Mouse (Mus musculus): Measurements from ENCODE around the gene Zfp688.
A peak's percentile ranks its signal among the peaks of the same experiment; 100 is the strongest.
"Not testable (repeated sequence)": the region's sequence is repeated elsewhere in the genome, so short reads cannot be mapped to it uniquely, and the experiment has no call there.

The Zfp688 gene

GRCm38 (mm10) chr7:127421388-127422191 is at the start of gene Zfp688:
Gene Zfp688, minus strand, starts transcription at chr7:127422068.
- peak; percentile 97 for DNase-seq

GRCm38 (mm10) chr7:127471646-127472010 is 49.8 kb upstream of the Zfp688 start:
- no peak for DNase-seq

GRCm38 (mm10) chr7:127470743-127471645 is 49.1 kb upstream of the Zfp688 start:
- DNase-seq = peak; percentile 92

- peak; percentile 54 for DNase-seq
Observed at GRCm38 (mm10) chr7:127470011-127470715, 48.3 kb upstream of the Zfp688 start.

- no peak for DNase-seq
Observed at GRCm38 (mm10) chr7:127466606-127467005, 44.7 kb upstream of the Zfp688 start.

GRCm38 (mm10) chr7:127465670-127466069 is 43.8 kb upstream of the Zfp688 start:
- DNase-seq = not testable (repeated sequence)

DNA sequence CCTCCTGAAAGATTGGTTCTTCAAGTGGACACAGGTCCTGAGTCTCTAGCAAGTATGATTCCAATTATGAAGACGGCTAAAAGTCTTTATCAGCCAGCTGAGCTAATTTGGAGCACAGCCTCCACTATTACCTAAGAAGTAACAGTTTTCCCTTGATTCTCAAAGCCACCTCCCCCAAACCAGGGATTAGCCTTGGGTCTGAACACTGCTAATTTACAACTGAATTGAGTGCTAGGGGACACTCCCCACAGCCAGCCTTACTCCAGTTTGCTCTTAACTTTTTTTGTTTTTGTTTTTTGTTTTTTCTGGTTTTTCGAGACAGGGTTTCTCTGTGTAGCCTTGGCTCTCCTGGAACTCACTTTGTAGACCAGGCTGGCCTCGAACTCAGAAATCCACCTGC is 43.3 kb upstream of the Zfp688 start:
- no peak for DNase-seq

GRCm38 (mm10) chr7:127459311-127459710 is 37.4 kb upstream of the Zfp688 start, which contains the start of gene Prr14:
Gene Prr14, plus strand, starts transcription at chr7:127459611.
- DNase-seq = not testable (repeated sequence)

DNA sequence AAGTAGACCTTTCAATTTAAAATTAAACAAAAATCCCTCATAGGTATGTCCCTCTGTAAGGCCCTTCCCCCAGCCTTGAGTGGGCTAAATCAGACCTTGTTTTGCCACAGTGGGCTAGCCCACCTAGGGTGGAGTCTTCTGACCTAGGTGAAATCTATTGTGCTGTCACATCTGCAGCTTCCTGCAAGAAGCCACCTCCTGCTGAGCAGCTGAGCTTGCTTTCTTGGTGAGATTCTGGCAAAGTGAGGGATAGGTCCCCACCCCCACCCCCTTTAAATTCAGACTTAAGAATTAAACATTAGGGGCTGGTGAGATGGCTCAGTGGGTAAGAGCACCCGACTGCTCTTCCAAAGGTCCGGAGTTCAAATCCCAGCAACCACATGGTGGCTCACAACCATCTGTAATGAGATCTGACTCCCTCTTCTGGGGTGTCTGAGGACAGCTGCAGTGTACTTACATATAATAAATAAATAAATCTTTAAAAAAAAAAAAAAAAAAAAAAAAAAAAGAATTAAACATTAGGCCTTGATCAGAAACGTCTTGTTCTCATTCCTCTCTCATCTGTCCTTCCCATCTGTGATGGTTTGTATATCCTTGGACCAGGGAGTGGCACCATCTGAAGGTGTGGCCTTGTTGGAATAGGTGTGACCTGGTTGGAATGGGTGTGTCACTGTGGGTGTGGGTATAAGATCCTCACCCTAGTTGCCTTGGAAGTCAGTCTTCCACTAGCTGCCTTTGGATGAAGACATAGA is 36.7 kb upstream of the Zfp688 start:
- not testable (repeated sequence) for DNase-seq

DNA sequence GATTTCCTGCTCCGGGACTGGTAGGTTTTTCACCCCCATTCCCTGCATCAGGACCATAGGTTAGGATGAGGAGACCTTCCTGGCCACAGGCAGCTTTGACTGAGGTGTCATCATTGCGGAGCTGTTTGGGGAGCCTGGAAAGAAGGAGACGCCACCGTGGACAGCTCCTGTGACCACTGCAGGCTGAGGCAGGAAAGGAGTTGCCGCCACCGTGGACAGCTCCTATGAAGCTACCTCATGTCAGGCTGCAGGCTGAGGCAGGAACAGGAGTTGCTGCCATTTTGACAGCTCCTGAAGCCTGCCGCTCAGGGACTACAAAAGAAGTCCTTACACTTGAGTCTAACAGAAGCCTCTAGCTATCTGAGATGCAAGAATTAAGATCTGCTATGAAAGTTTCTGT is 33.0 kb upstream of the Zfp688 start:
- no peak for DNase-seq

GRCm38 (mm10) chr7:127453056-127453455 is 31.2 kb upstream of the Zfp688 start:
- DNase-seq = no peak

GRCm38 (mm10) chr7:127449966-127450365 is 28.1 kb upstream of the Zfp688 start:
- DNase-seq = no peak

GRCm38 (mm10) chr7:127448521-127449300 is 26.8 kb upstream of the Zfp688 start, which contains the start of gene Zfp689:
Gene Zfp689, minus strand, starts transcription at chr7:127449158.
- DNase-seq = peak; percentile 94

- peak; percentile 50 for DNase-seq
Observed at GRCm38 (mm10) chr7:127443976-127444375, 22.1 kb upstream of the Zfp688 start.

GRCm38 (mm10) chr7:127437724-127438123 is 15.9 kb upstream of the Zfp688 start:
- no peak for DNase-seq

GRCm38 (mm10) chr7:127435206-127435605 is 13.3 kb upstream of the Zfp688 start:
- no peak for DNase-seq

GRCm38 (mm10) chr7:127426354-127426753 is 4.5 kb upstream of the Zfp688 start:
- DNase-seq = peak; percentile 32

GRCm38 (mm10) chr7:127425911-127426310 is 4.0 kb upstream of the Zfp688 start:
- DNase-seq = peak; percentile 28

GRCm38 (mm10) chr7:127425291-127425690 is 3.4 kb upstream of the Zfp688 start:
- peak; percentile 38 for DNase-seq

GRCm38 (mm10) chr7:127422247-127422646 is 379 bp upstream of the Zfp688 start:
- no peak for DNase-seq

DNA sequence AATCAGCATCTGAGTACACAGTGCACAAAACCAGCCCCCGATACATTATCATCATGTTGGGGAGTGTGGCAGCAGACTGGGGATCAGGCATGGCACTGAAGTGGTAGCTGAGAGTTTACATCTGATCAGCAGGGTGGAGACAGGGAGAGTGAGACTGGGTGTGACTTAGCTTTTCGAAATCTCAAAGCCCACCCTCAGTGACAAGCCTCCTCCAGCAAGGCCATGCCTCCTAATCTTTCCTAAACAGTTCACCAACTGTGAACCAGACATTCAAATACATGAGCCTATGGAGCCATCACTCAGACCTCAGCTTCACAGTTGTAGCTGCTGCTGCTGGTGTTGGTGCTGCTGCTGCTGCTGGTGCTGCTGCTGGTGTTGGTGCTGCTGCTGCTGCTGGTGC is 10.4 kb downstream of the Zfp688 start:
- DNase-seq = no peak

Data from kidney, adult 18-20 months (tissue).